Comparison of ENCODE assay signal across 21 mouse cellular contexts in genomic region chr2:34647410-34647809, GRCm38 (mm10).
DNase-seq lines count a peak whose midpoint lies in the region; ATAC-seq and TF ChIP-seq lines count a peak whose summit lies in the region.
"Had no signal": no experiment of that assay in that cellular context is flagged by ENCODE, and none has a peak within 500 bp of the region (broad histone marks: within the 10 kb centered on the region; RNA-seq: fewer than 3 reads in every experiment).

No protein-coding gene starts in this region.

- no peak for ATAC-seq in hindbrain, postnatal 0 days
- no peak for ATAC-seq in kidney, embryonic 15.5 days (replicated peaks; ENCODE audit: low FRiP score)
- ATAC-seq in heart, embryonic 11.5 days (replicated peaks; ENCODE audit: insufficient number of reproducible peaks, low FRiP score, low TSS enrichment): no peak
- ATAC-seq: activated CD4-positive, CD25-positive, alpha-beta regulatory T cell, adult 4 months; forebrain, embryonic 14.5 days; inflammation-experienced regulatory T-cells, adult 6 months had no signal

- H3K4me3 ChIP-seq in hindbrain, postnatal 0 days (ENCODE audit: low read length): no peak overlapping the region
- H3K4me3 ChIP-seq in hindbrain, embryonic 10.5 days: no peak overlapping the region
- no peak overlapping the region for H3K4me3 ChIP-seq in left cerebral cortex, adult 2 months
- no peak overlapping the region for H3K4me3 ChIP-seq in kidney, embryonic 15.5 days (replicated peaks)
- H3K4me3 ChIP-seq in heart, embryonic 11.5 days (ENCODE audit: low read depth, low read length): no peak overlapping the region
- H3K4me3 ChIP-seq: embryonic facial prominence, embryonic 15.5 days; erythroblast, embryonic 14.5 days; forebrain, embryonic 10.5 days; gastrocnemius, adult 2 months; heart, embryonic 10.5 days; heart, embryonic 15.5 days had no signal

- H3K4me2 ChIP-seq in hindbrain, postnatal 0 days (ENCODE audit: low read depth, low read length): peak overlapping the region; percentile 6; the same call in 1 of the 2 replicates
- H3K4me2 ChIP-seq in kidney, embryonic 15.5 days: peak overlapping the region; percentile 87; the same call in 1 of the 2 replicates
- no peak overlapping the region for H3K4me2 ChIP-seq in heart, embryonic 11.5 days
- H3K4me2 ChIP-seq: embryonic facial prominence, embryonic 15.5 days; heart, embryonic 15.5 days had no signal

- no peaks in the 10 kb centered on the region for H3K36me3 ChIP-seq in hindbrain, postnatal 0 days (ENCODE audit: insufficient read depth, low read length)
- no peaks in the 10 kb centered on the region for H3K36me3 ChIP-seq in hindbrain, embryonic 10.5 days
- no peaks in the 10 kb centered on the region for H3K36me3 ChIP-seq in kidney, embryonic 15.5 days
- H3K36me3 ChIP-seq in heart, embryonic 11.5 days (ENCODE audit: control insufficient read depth, insufficient read depth, low read length): no peaks in the 10 kb centered on the region
- H3K36me3 ChIP-seq: embryonic facial prominence, embryonic 15.5 days; forebrain, embryonic 10.5 days; heart, embryonic 10.5 days; heart, embryonic 15.5 days had no signal

- no peak for DNase-seq in hindbrain, postnatal 0 days (ENCODE audit: low spot score)
- DNase-seq in hindbrain, embryonic 10.5 days (ENCODE audit: low spot score): no peak
- peak; percentile 53 for DNase-seq in left cerebral cortex, postnatal 4 days
- no peak for DNase-seq in left cerebral cortex, adult 2 months (ENCODE audit: extremely low spot score in 1 of 2, low spot score in 2 of 2)
- DNase-seq in kidney, postnatal 36 days: peak; percentile 44 to 70
- no peak for DNase-seq in lung, postnatal 4 days
- DNase-seq: adrenal gland, postnatal 14 days; cerebellum, adult 2 months; embryo, embryonic 11 days; gastrocnemius, adult 2 months; gastrocnemius, postnatal 25 days had no signal

- H3K9ac ChIP-seq in hindbrain, postnatal 0 days (replicated peaks; ENCODE audit: low read length): no peak overlapping the region
- H3K9ac ChIP-seq in kidney, embryonic 15.5 days: no peak overlapping the region
- H3K9ac ChIP-seq in heart, embryonic 11.5 days (ENCODE audit: low read depth, low read length): no peak overlapping the region
- H3K9ac ChIP-seq: embryonic facial prominence, embryonic 15.5 days; heart, embryonic 15.5 days had no signal

- no peaks in the 10 kb centered on the region; the same call in 1 of the 2 replicates for H3K4me1 ChIP-seq in hindbrain, postnatal 0 days (ENCODE audit: insufficient read depth, low read length)
- H3K4me1 ChIP-seq in hindbrain, embryonic 10.5 days (replicated peaks): peaks cover 13% of the 10 kb centered on the region
- peaks cover 23% of the 10 kb centered on the region for H3K4me1 ChIP-seq in kidney, embryonic 15.5 days
- H3K4me1 ChIP-seq in heart, embryonic 11.5 days (ENCODE audit: control insufficient read depth, insufficient read depth, low read length): peaks cover 8% of the 10 kb centered on the region; the same call in 1 of the 2 replicates

- WGBS in hindbrain, postnatal 0 days: 29% methylated on average over 11 of the region's 11 CpGs
- WGBS in hindbrain, embryonic 10.5 days: 73% methylated on average over 11 of the region's 11 CpGs
- WGBS in kidney, embryonic 15.5 days: 56% methylated on average over 11 of the region's 11 CpGs
- WGBS in heart, embryonic 11.5 days (ENCODE audit: insufficient replicate concordance): 71% methylated on average over 11 of the region's 11 CpGs

- no peak for TF ChIP-seq CTCF in hindbrain, postnatal 0 days (IDR thresholded peaks at IDR 0.05; ENCODE audit: low read depth)
- TF ChIP-seq CTCF in left cerebral cortex, adult 2 months (IDR thresholded peaks at IDR 0.05): no peak

- H3K9me3 ChIP-seq in hindbrain, postnatal 0 days (ENCODE audit: low read length): no peaks in the 10 kb centered on the region
- H3K9me3 ChIP-seq in hindbrain, embryonic 10.5 days: no peaks in the 10 kb centered on the region
- H3K9me3 ChIP-seq in kidney, embryonic 15.5 days (replicated peaks): no peaks in the 10 kb centered on the region
- no peaks in the 10 kb centered on the region for H3K9me3 ChIP-seq in heart, embryonic 11.5 days (replicated peaks; ENCODE audit: control insufficient read depth, low read length)
- H3K9me3 ChIP-seq: embryonic facial prominence, embryonic 15.5 days; heart, embryonic 10.5 days; heart, embryonic 15.5 days had no signal

- H3K27me3 ChIP-seq in hindbrain, postnatal 0 days (ENCODE audit: insufficient read depth, low read length): no peaks in the 10 kb centered on the region
- peaks cover 7% of the 10 kb centered on the region; the same call in 1 of the 2 replicates for H3K27me3 ChIP-seq in hindbrain, embryonic 10.5 days (ENCODE audit: insufficient read depth, poor library complexity, severe bottlenecking)
- no peaks in the 10 kb centered on the region for H3K27me3 ChIP-seq in kidney, embryonic 15.5 days
- H3K27me3 ChIP-seq in heart, embryonic 11.5 days (ENCODE audit: control insufficient read depth, insufficient read depth, low read length): no peaks in the 10 kb centered on the region
- H3K27me3 ChIP-seq: embryonic facial prominence, embryonic 15.5 days; heart, embryonic 15.5 days had no signal

- intact Hi-C loops in left cerebral cortex, postnatal 4 days (cut with DNase I): loop anchor here (10.0 kb wide), 2 partner anchors 403 to 903 kb away; no protein-coding TSS in a partner anchor
- intact Hi-C loops in left cerebral cortex, adult 2 months (cut with DNase I): no loop called here

- no peak overlapping the region for H3K27ac ChIP-seq in hindbrain, postnatal 0 days
- no peak overlapping the region for H3K27ac ChIP-seq in hindbrain, embryonic 10.5 days
- H3K27ac ChIP-seq in left cerebral cortex, adult 2 months: no peak overlapping the region
- H3K27ac ChIP-seq in kidney, embryonic 15.5 days: no peak overlapping the region
- no peak overlapping the region for H3K27ac ChIP-seq in heart, embryonic 11.5 days (ENCODE audit: low read depth, low read length)
- H3K27ac ChIP-seq: embryonic facial prominence, embryonic 15.5 days; forebrain, embryonic 10.5 days; gastrocnemius, adult 2 months; heart, embryonic 10.5 days; heart, embryonic 15.5 days had no signal

Comparison
In these comparisons a context has a peak if more than half of its experiments do, and no peak if none do; other contexts are left out.
1. DNase-seq: peak in left cerebral cortex, postnatal 4 days (single experiment) and kidney, postnatal 36 days (2 of 2); none in hindbrain, postnatal 0 days (single experiment), hindbrain, embryonic 10.5 days (single experiment), left cerebral cortex, adult 2 months (0 of 2) and lung, postnatal 4 days (0 of 2).